Mouse (Mus musculus): ENCODE data around the gene C5ar2. TPM values are rescaled to one million over a fixed set of nuclear protein-coding genes. Genes with fewer than 3 reads are reported as not detected.
"Not testable (repeated sequence)": the region's sequence is repeated elsewhere in the genome, so short reads cannot be mapped to it uniquely, and the experiment has no call there.

The C5ar2 gene
- polyA plus RNA-seq, 1 experiment: 0.04 TPM

DNA sequence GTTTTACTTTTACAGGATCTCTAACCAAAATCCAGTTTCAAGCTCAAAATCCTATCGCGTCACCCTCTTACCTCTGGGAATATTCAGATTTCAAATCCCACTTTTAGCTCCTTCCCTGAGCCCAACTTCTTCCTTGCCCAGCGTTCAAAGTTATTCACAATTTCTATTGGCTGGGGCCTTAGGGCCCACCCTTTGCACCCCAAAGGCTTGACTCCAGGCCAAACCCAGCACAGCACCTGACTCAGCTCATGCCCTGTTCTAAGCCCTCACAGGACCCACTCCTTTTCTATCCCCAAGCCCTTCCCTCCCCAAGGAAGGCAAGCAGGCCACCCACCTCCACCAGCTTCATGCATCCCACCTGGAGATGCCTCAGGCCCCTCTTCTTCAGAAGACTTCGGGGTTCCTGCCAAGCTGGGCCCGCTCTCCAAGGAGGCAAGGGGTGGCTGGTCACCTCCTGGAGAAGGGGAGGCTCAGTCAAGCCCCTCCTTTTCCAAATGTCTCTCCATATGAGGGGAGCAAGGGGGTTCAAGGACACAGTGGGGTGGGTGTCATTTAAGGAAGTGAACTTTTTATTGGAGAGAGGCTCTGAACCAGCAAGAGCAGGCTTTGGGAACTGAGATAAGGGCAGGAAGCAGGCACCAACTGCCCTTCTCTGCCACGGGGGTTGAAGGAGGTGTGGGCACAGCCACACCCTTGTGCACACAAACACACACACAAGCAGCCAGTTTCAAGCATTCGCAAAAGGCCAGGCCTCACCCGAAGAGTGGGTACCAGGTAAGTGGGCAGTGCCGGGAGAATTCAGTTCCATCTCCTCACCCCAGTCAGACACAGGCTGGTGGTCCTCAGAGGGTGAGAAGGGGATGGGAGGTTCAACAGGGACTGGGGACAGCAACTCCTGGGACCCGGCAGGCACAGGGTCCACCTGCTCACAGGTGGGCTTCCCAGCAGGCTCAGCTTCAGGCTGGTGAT, 31.3 kb upstream of the C5ar2 start:
- Histone ChIP-seq H3K4me3 (replicated peaks) (peak overlapping the region; percentile 99), H3K9me3 (no peaks in the 10 kb centered on the region), H3K27me3 (replicated peaks) (no peaks in the 10 kb centered on the region), H3K36me3 (replicated peaks; ENCODE audit: low read length) (peaks cover 69% of the 10 kb centered on the region), H3K4me1 (peaks cover 68% of the 10 kb centered on the region)
- TF ChIP-seq FLI1 (IDR thresholded peaks at IDR 0.05; ENCODE audit: low read length): no peak
- TF ChIP-seq GATA1 (IDR thresholded peaks at IDR 0.05; ENCODE audit: borderline replicate concordance, low read length): no peak

DNA sequence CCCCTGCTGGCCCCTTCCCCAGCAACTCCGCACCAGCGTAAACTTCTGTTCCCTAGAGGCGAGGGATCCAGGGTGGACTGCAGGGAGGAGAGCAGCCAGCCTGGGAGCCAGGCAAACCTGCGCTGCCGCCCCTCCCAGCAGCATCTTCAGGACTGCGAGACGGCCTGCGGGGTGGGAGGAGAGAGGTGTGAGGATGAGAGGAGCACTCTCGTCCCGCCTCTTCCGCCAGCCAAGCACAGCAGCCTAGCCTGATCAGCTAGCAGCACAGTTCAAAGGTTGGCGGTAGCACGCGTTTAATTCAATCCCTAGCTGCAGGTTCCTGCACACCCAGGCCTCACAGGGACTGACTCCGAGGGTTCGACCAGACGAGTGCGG, 29.8 kb upstream of the C5ar2 start:
- Histone ChIP-seq H3K4me1 (peaks cover 76% of the 10 kb centered on the region), H3K9me3 (no peaks in the 10 kb centered on the region), H3K36me3 (replicated peaks; ENCODE audit: low read length) (peaks cover 62% of the 10 kb centered on the region), H3K27me3 (replicated peaks) (no peaks in the 10 kb centered on the region), H3K4me3 (replicated peaks) (peak overlapping the region; percentile 99)
- TF ChIP-seq GATA1 (IDR thresholded peaks at IDR 0.05; ENCODE audit: borderline replicate concordance, low read length) (no peak), FLI1 (IDR thresholded peaks at IDR 0.05; ENCODE audit: low read length) (no peak)

DNA sequence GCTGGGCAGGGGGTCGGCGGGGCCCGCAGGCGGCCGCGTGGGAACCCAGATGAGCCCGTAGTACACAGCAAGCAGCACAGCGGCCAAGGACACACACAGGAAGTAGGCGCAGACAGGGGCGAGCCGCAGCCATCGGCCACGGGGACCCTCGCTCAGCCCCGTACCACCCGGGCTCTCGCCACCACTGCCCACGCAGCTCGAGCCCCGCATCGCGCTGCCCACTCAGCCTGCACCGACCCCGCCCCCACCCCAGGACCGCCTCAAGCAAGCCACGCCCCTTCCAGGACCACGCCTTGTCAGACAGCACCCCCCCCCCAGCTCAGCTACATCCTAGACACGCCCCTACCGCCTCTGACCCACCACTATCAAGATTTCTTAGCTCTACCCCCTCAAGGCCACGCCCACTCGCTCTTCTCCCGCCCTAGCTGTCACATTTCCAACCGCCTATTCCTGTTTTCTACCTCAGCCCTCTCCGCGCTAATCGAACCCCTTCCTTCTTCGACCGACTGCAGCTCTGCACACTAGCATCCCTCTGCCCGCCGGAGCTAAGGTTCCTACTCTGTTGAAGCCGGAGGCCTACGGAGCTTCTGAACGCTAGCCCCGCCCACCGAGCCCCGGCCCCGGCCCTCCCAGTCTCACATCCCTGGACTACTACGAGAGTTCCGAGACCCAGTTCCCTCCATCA, 29.3 kb upstream of the C5ar2 start, which contains the start of gene Inafm1:
Gene Inafm1, minus strand, starts transcription at position 537 of the 685 bp plus-strand sequence.
- Histone ChIP-seq H3K27me3 (replicated peaks) (no peaks in the 10 kb centered on the region), H3K4me3 (replicated peaks) (peak within 1 kb of the TSS; percentile 99), H3K4me1 (peaks cover 73% of the 10 kb centered on the region), H3K9me3 (no peaks in the 10 kb centered on the region), H3K36me3 (replicated peaks; ENCODE audit: low read length) (peaks cover 62% of the 10 kb centered on the region)
- TF ChIP-seq GATA1 (IDR thresholded peaks at IDR 0.05; ENCODE audit: borderline replicate concordance, low read length): 0 out of 3 replicates have a peak, but pooled peaks have one; percentile 38
- no peak for TF ChIP-seq FLI1 (IDR thresholded peaks at IDR 0.05; ENCODE audit: low read length)

DNA sequence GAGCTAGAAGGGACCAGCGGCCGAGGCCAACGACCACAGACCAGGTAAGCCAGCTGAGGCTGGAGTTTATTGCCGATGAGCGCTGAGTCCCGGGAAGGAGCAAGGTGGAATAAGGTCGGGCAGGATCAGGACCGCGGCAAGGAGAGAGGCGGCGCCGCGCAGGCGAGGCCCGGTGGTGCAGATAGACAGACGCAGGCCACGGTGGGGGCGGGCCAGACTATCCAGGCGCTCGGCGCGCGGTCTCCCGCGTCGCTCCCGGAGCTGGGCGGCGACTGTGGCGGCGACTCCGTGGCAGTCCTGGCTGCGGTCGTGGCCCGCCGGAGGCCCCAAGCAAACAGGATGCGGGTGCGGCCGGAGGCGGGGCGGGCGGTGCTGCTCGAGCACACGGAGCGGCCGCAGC, 28.7 kb upstream of the C5ar2 start:
- Histone ChIP-seq H3K9me3 (no peaks in the 10 kb centered on the region), H3K36me3 (replicated peaks; ENCODE audit: low read length) (peaks cover 60% of the 10 kb centered on the region), H3K27me3 (replicated peaks) (no peaks in the 10 kb centered on the region), H3K4me3 (replicated peaks) (peak overlapping the region; percentile 99), H3K4me1 (peaks cover 72% of the 10 kb centered on the region)
- no peak for TF ChIP-seq FLI1 (IDR thresholded peaks at IDR 0.05; ENCODE audit: low read length)
- TF ChIP-seq GATA1 (IDR thresholded peaks at IDR 0.05; ENCODE audit: borderline replicate concordance, low read length): no peak

DNA sequence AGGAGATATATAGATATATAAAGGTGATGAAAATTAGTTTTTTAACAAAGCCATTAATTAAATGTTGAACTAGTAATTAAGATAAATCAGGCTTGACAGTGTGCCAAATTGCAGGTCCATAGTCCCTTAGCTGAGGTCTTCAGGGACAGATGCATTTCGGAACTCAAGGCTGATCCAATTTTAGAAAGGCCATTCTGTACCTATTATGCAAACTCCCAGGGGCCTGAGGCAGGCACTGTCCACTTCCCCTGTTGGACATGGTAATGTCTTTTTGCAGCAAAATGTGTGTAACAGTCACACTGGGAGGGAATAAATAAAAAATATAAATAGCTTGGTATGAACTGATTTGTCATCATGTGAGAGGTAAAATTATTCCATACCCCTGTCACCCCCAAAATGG, 27.2 kb upstream of the C5ar2 start:
- TF ChIP-seq GATA1 (IDR thresholded peaks at IDR 0.05; ENCODE audit: borderline replicate concordance, low read length) (no peak), FLI1 (IDR thresholded peaks at IDR 0.05; ENCODE audit: low read length) (no peak)
- Histone ChIP-seq H3K36me3 (replicated peaks; ENCODE audit: low read length) (peaks cover 47% of the 10 kb centered on the region), H3K27me3 (replicated peaks) (no peaks in the 10 kb centered on the region), H3K4me3 (replicated peaks) (no peak overlapping the region), H3K4me1 (peaks cover 59% of the 10 kb centered on the region), H3K9me3 (no peaks in the 10 kb centered on the region)

DNA sequence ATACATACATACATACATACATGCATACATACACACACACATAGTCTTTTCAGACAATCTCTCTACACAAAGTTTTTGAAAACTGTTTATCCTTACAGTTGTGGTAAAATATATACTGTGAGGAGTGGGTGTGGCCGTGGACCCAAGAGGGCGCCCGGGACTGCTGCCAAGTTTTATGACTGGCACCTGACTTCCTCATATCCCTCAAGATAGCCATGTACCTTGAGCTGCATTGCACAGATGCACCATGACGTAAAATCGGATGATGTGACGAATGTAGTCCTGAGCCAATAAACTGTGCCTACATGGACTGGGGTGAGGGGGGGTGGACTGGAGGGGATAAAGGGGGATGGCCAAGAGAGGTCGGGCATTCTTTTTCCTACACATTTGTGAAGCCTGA, 22.6 kb upstream of the C5ar2 start:
- H3K36me3 ChIP-seq (replicated peaks; ENCODE audit: low read length): peaks cover 29% of the 10 kb centered on the region
- not testable (repeated sequence) for H3K4me3 ChIP-seq (replicated peaks); H3K27me3 ChIP-seq (replicated peaks); H3K9me3 ChIP-seq
- peaks cover 31% of the 10 kb centered on the region for H3K4me1 ChIP-seq

DNA sequence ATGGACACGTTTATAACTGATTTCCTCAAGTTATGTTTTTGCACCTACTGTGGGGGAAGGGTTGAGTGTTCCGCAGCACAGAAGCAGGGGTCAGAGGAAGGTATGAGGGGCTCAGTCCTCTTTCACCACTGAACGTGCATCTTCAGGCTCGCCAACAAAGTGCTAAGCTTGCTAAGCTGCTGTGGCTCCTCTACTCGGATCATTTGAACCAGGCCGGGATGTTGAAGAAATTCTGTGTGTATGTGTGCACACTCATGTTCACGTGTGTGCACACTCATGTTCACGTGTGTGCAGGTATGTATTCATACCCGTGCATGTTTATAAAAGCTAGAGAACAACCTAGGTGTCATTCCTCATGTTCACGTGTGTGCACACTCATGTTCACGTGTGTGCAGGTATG, 21.9 kb upstream of the C5ar2 start:
- peaks cover 36% of the 10 kb centered on the region for H3K4me1 ChIP-seq
- H3K4me3 ChIP-seq (replicated peaks): no peak overlapping the region
- H3K27me3 ChIP-seq (replicated peaks): no peaks in the 10 kb centered on the region
- H3K36me3 ChIP-seq (replicated peaks; ENCODE audit: low read length): peaks cover 21% of the 10 kb centered on the region
- TF ChIP-seq GATA1 (IDR thresholded peaks at IDR 0.05; ENCODE audit: borderline replicate concordance, low read length) (no peak), FLI1 (IDR thresholded peaks at IDR 0.05; ENCODE audit: low read length) (no peak)
- H3K9me3 ChIP-seq: no peaks in the 10 kb centered on the region

DNA sequence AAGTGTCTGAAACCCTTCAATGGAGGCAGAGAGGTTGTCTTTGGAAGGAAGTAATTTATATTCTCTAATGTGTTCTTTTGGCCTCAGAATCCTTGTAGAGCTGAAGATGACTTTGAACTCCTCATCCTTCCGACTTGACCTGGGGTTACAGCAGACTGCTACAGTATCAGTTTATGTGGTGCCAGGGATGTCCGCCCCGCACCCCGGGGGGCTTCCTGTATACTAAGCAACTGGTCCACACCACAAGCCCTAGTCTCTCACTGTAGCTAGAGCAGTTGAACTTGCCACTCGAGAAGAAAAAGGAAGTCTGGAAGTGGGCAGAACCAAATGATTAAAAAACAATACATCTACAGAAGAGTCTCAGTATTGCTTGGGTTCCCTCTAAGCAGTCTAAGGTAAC, 19.9 kb upstream of the C5ar2 start:
- Histone ChIP-seq H3K27me3 (replicated peaks) (no peaks in the 10 kb centered on the region), H3K36me3 (replicated peaks; ENCODE audit: low read length) (peaks cover 12% of the 10 kb centered on the region), H3K9me3 (no peaks in the 10 kb centered on the region), H3K4me3 (replicated peaks) (no peak overlapping the region), H3K4me1 (peaks cover 40% of the 10 kb centered on the region)
- no peak for TF ChIP-seq FLI1 (IDR thresholded peaks at IDR 0.05; ENCODE audit: low read length)
- TF ChIP-seq GATA1 (IDR thresholded peaks at IDR 0.05; ENCODE audit: borderline replicate concordance, low read length): no peak

DNA sequence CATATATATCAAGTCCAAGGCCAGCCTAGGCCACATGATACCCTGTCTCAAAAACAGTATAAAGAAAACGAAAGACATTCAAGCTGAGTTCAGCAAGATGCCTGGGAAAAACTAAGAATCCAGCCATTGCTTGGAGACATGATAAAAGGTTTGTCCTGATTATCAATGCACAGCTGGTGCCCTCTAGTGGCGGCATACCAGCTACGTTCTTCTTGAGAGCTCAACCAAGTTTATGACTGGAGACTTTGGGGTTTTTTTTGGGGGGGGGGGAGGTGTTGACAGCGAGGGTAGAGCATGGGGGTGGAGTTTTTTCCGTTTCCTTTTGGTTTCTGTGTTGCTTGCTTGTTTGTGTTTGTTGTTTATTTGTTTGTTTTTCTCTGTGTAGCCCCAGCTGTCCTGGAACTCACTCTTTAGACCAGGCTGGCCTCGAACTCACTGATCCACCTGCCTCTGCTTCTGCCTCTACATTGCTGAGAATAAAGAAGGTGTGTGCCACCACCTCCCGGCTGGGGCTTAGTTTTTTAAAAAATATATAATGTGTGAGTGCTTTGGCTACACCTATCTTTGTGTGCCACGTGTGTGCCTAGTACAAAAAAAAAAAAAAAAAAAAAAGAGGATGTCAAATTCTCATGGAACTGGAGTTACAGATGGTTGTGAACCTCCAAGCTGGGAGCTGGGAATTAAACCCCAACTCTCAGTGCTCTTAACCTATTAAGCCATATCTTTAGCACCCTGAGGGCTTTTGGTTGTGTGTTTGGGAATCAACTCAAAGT, 19.2 kb upstream of the C5ar2 start:
- H3K4me3 ChIP-seq (replicated peaks): no peak overlapping the region
- H3K36me3 ChIP-seq (replicated peaks; ENCODE audit: low read length): peaks cover 6% of the 10 kb centered on the region
- peaks cover 47% of the 10 kb centered on the region for H3K4me1 ChIP-seq
- H3K9me3 ChIP-seq: no peaks in the 10 kb centered on the region
- no peaks in the 10 kb centered on the region for H3K27me3 ChIP-seq (replicated peaks)
- TF ChIP-seq FLI1 (IDR thresholded peaks at IDR 0.05; ENCODE audit: low read length): no peak
- TF ChIP-seq GATA1 (IDR thresholded peaks at IDR 0.05; ENCODE audit: borderline replicate concordance, low read length): no peak

Data from megakaryocyte, embryonic 14.5 days (primary cell).